Mouse (Mus musculus) forebrain, embryonic 11.5 days (tissue): ENCODE data around the gene Vps33b. TPM values are rescaled to one million over a fixed set of nuclear protein-coding genes. Genes with fewer than 3 reads are reported as not detected.

Experiments
- ATAC-seq: fragments of 200-750 bp; cut with Nextera tagmentation; replicated peaks from 2 replicates; pipeline ENCODE4 v1.8.0; 2017; ENCODE audit warnings: moderate TSS enrichment; ENCODE audit not compliant: low FRiP score
- DNase-seq: peaks from one replicate; pipeline ENCODE4 v3.0.0-alpha.2; 2017; ENCODE audit warnings: low spot score
- H3K27ac ChIP-seq: fragments of 300-500 bp; sonication (generic); 2 replicates; pipeline ENCODE4 v1.5.1; 2014; ENCODE audit warnings: low read depth, low read length
- H3K27me3 ChIP-seq: fragments of 300-500 bp; sonication (generic); 2 replicates; pipeline ENCODE4 v1.6.1; 2014; ENCODE audit warnings: mild to moderate bottlenecking, low read length, mixed read lengths; ENCODE audit not compliant: control insufficient read depth, insufficient read depth
- H3K36me3 ChIP-seq: fragments of 300-500 bp; sonication (generic); 2 replicates; pipeline ENCODE4 v1.6.1; 2014; ENCODE audit warnings: mild to moderate bottlenecking, low read length, moderate library complexity, mixed read lengths; ENCODE audit not compliant: control insufficient read depth, insufficient read depth
- H3K4me1 ChIP-seq: fragments of 300-500 bp; sonication (generic); replicated peaks from 2 replicates; pipeline ENCODE4 v1.6.1; 2014; ENCODE audit warnings: low read length, mixed read lengths; ENCODE audit not compliant: control insufficient read depth, insufficient read depth
- H3K4me2 ChIP-seq: fragments of 300-500 bp; sonication (generic); 2 replicates; pipeline ENCODE4 v1.6.1; 2014; ENCODE audit warnings: low read depth, mild to moderate bottlenecking, low read length, moderate library complexity, mixed read lengths; ENCODE audit not compliant: severe bottlenecking
- H3K4me3 ChIP-seq: fragments of 300-500 bp; sonication (generic); 2 replicates; pipeline ENCODE4 v1.5.1; 2014; ENCODE audit warnings: low read depth, low read length
- H3K9ac ChIP-seq: fragments of 300-500 bp; sonication (generic); 2 replicates; pipeline ENCODE4 v1.6.1; 2014; ENCODE audit warnings: low read length
- H3K9me3 ChIP-seq: fragments of 300-500 bp; sonication (generic); 2 replicates; pipeline ENCODE4 v1.6.1; 2016; ENCODE audit warnings: low read length, mixed read lengths; ENCODE audit not compliant: control insufficient read depth
- WGBS: fragments of 180-500 bp; shearing (Covaris S2); extraction: QIAGEN DNeasy Blood & Tissue Kit; methylation state at CpG from one replicate; pipeline ENCODE4 v1.1.7; 2014; 5-methylcytosine and 5-hydroxymethylcytosine counted together
- polyA plus RNA-seq: library from polyadenylated mRNA; unstranded; fragments of >200 nt; fragmentation: Nextera tagmentation; extraction: Ambion mirVana; gene quantifications from 2 replicates; pipeline ENCODE4 v1.2.1, GENCODE M21; 2014

Vps33b gene
- polyA plus RNA-seq, 1 experiment from 2014 or later: 20.6 TPM

DNA sequence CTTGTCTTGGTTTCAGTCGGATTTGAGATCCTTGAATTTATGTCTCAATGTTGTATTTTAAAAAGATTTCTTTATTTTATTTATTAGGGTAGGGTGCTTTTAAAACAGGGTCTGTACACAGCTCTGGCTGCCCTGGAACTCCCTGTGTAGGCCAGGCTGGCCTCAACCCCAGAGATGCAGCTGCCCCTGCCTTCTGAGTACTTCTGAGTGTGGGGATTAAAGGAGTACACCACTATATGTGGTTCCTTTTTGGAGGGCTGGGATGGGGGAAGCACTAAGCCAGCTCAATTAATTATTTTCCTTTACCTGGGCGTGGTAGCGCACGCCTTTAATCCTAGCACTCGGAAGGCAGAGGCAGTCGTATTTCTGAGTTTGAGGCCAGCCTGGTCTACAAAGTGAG, 27.0 kb downstream of the Vps33b start:
- Histone ChIP-seq H3K4me1 (peaks cover 12% of the 10 kb centered on the region; the same call in 1 of the 2 replicates), H3K36me3 (peaks cover 10% of the 10 kb centered on the region; the same call in 1 of the 2 replicates), H3K4me3 (no peak overlapping the region), H3K9me3 (no peaks in the 10 kb centered on the region), H3K27ac (no peak overlapping the region), H3K9ac (peak overlapping the region; percentile 20), H3K4me2 (no peak overlapping the region), H3K27me3 (no peaks in the 10 kb centered on the region)
- ATAC-seq: no peak
- WGBS: 89% methylated on average over 6 of the region's 6 CpGs
- no peak for DNase-seq

DNA sequence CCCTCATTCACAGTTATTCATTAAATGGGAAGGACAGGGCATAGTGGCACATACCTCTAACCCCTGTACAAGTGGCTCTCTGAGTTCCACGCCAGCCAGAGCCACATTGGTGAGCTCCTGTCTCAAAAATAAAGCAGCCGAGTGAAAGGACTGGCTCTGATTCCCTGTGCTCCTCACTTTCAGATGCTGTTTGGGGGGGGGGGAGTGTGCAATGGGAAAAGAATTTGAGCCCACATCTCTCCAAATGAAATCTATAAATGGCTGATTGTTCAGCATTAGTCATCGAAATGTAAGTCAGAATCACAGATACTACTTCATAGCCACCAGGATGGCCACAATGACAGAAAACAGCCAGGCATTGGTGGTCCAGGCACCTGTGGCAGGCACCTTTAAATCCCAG, 27.6 kb downstream of the Vps33b start:
- DNase-seq: no peak
- Histone ChIP-seq H3K4me2 (no peak overlapping the region), H3K4me3 (no peak overlapping the region), H3K4me1 (peaks cover 12% of the 10 kb centered on the region; the same call in 1 of the 2 replicates), H3K27me3 (no peaks in the 10 kb centered on the region), H3K36me3 (peaks cover 12% of the 10 kb centered on the region; the same call in 1 of the 2 replicates), H3K9me3 (no peaks in the 10 kb centered on the region), H3K9ac (no peak overlapping the region; the same call in 1 of the 2 replicates), H3K27ac (no peak overlapping the region)
- ATAC-seq: no peak
- WGBS: 89% methylated on average over 3 of the region's 3 CpGs

DNA sequence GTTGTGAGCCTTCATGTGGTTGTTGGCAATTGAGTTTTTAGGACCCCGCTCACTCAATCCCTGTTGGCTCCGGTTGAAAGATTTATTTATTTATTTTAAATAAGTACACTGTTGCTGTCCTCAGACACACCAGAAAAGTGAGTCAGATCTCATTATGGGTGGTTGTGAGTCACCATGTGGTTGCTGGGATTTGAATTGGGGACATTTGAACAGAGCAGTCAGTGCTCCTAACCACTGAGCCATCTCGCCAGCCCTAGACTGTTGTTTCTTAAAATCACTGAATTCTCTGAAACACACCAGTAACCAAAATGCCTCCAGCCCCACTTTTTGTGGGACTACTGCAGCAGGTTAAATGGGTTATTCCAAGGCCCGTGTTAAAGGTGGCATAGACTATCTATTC, 29.3 kb downstream of the Vps33b start:
- peaks cover 15% of the 10 kb centered on the region; the same call in 1 of the 2 replicates for H3K36me3 ChIP-seq
- DNase-seq: no peak
- WGBS: 95% methylated on average over 4 of the region's 4 CpGs

DNA sequence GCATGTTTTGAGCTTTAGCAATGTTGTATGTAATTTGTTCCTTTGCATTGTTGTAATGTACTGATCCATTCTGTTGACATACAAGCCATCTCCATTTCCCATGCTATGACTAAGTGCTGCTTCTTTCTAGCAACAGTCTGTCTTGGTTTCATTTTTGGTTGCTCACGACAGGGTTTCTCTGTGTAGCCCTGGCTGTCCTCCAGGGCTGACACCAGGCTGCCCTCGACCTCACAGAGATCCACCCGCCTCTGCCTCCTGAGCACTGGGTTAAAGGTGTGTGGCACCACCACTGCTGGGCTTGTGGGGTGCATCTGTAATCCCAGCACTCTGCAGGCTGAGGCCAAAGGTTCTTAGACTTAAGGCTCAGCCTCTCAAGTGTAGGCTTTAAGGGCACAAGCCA, 30.1 kb downstream of the Vps33b start:
- Histone ChIP-seq H3K27me3 (no peaks in the 10 kb centered on the region), H3K4me1 (peaks cover 12% of the 10 kb centered on the region; the same call in 1 of the 2 replicates), H3K4me3 (no peak overlapping the region), H3K9ac (no peak overlapping the region), H3K36me3 (peaks cover 15% of the 10 kb centered on the region; the same call in 1 of the 2 replicates), H3K27ac (no peak overlapping the region), H3K9me3 (no peaks in the 10 kb centered on the region), H3K4me2 (no peak overlapping the region)
- 96% methylated on average over 3 of the region's 3 CpGs for WGBS
- DNase-seq (no peak), ATAC-seq (no peak)

More for the DNA sequence above, 29.3 kb downstream of the Vps33b start:
- Histone ChIP-seq H3K4me1 (peaks cover 12% of the 10 kb centered on the region; the same call in 1 of the 2 replicates), H3K27ac (no peak overlapping the region), H3K27me3 (no peaks in the 10 kb centered on the region), H3K9ac (no peak overlapping the region), H3K4me2 (no peak overlapping the region), H3K4me3 (no peak overlapping the region), H3K9me3 (no peaks in the 10 kb centered on the region)
- no peak for ATAC-seq

DNA sequence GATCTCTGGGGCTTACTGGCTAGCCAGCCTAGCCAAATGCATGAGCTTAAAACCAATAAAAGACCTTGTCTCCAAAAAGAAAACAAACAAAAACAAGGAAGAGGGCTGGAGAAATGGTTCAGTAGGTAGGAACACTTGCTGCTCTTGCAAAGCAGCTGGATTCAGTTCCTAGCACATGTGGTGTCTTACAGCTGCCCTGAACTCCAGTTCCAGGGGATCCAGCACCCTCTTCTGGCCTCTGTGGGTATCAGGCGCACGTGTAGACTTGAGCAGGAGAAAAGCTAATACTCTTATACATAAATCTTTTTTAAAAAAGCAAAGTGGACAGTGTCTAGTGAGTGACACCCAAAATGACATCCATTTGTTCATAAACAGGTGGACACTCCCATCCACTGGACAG, 32.1 kb downstream of the Vps33b start:
- Histone ChIP-seq H3K27me3 (no peaks in the 10 kb centered on the region), H3K36me3 (peaks cover 21% of the 10 kb centered on the region; the same call in 1 of the 2 replicates), H3K4me3 (no peak overlapping the region), H3K9ac (no peak overlapping the region), H3K9me3 (no peaks in the 10 kb centered on the region), H3K27ac (no peak overlapping the region), H3K4me1 (peaks cover 9% of the 10 kb centered on the region; the same call in 1 of the 2 replicates), H3K4me2 (no peak overlapping the region)
- no peak for DNase-seq
- 91% methylated on average over 2 of the region's 2 CpGs for WGBS
- ATAC-seq: no peak

DNA sequence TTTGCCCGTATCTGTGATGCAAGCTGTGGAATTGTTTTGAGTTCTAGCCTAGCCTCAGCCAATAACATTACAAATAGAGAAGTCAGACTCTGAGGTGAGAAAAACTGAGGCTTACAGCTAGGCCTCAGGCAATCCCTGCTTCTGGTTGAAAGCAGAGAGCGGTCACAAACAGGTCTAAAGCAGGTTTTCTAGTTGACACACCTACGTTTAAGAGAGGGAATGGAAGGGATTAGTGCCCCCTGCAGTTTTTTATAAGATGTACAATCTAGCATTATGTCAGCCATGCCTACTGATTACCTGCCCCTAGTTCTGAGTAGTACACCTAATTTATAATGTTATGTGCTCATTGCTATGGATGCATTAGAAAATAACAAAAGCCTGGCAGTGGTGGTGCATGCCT, 38.3 kb downstream of the Vps33b start:
- no peak overlapping the region for H3K4me2 ChIP-seq
- H3K9me3 ChIP-seq: no peaks in the 10 kb centered on the region
- H3K36me3 ChIP-seq: peaks cover 24% of the 10 kb centered on the region
- H3K4me3 ChIP-seq: no peak overlapping the region
- WGBS: 83% methylated on average over 3 of the region's 3 CpGs
- H3K9ac ChIP-seq: no peak overlapping the region
- H3K27me3 ChIP-seq: no peaks in the 10 kb centered on the region
- H3K27ac ChIP-seq: no peak overlapping the region
- no peak for ATAC-seq
- no peak for DNase-seq
- no peaks in the 10 kb centered on the region for H3K4me1 ChIP-seq

DNA sequence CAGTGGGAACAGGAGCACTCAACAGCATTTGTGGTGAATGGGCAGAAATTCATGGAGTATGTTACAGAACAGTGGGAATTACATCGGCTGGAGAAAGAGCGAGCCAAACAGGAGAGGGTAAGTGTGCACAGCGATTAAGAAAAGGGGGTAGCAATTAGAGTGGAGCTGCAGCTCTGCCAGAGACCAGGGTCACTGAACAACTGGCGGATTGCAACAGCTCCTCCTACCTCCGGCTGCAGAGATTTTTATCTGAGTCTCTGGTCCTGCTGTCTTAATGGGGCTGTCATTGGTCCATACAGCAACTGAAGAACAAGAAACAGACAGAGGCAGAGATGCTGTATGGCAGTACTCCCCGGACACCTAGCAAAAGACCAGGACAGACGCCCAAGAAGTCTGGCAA, 41.3 kb downstream of the Vps33b start:
- DNase-seq (no peak), ATAC-seq (no peak)
- H3K4me1 ChIP-seq: no peaks in the 10 kb centered on the region
- 85% methylated on average over 7 of the region's 7 CpGs for WGBS
- no peak overlapping the region for H3K4me3 ChIP-seq
- no peaks in the 10 kb centered on the region for H3K27me3 ChIP-seq
- H3K27ac ChIP-seq: no peak overlapping the region
- H3K4me2 ChIP-seq: no peak overlapping the region
- no peak overlapping the region for H3K9ac ChIP-seq
- H3K9me3 ChIP-seq: no peaks in the 10 kb centered on the region
- peaks cover 36% of the 10 kb centered on the region for H3K36me3 ChIP-seq

DNA sequence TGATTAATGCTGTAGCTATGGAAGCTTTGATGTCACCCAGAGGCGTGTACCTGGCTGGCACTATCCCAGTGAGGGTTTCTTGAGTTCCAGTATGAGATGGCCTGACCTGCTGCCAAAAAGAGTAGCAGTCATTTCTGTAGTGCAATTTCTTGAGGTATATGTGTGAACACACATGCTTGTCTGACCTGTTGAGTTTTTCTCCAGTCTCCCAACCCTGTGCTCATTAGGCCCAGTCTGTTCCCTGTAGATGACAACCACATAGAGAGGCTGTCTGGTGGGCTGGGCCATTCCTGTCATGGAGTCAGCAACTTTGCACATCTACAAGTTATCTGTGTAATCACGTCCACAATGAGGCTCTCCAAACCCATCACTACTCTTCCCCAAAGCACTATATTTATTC, 46.3 kb downstream of the Vps33b start:
- Histone ChIP-seq H3K9me3 (no peaks in the 10 kb centered on the region), H3K4me2 (no peak overlapping the region), H3K9ac (no peak overlapping the region), H3K4me3 (no peak overlapping the region), H3K27me3 (no peaks in the 10 kb centered on the region), H3K36me3 (peaks cover 21% of the 10 kb centered on the region), H3K4me1 (no peaks in the 10 kb centered on the region), H3K27ac (no peak overlapping the region)
- ATAC-seq (no peak), DNase-seq (no peak)
- 91% methylated on average over 2 of the region's 2 CpGs for WGBS

DNA sequence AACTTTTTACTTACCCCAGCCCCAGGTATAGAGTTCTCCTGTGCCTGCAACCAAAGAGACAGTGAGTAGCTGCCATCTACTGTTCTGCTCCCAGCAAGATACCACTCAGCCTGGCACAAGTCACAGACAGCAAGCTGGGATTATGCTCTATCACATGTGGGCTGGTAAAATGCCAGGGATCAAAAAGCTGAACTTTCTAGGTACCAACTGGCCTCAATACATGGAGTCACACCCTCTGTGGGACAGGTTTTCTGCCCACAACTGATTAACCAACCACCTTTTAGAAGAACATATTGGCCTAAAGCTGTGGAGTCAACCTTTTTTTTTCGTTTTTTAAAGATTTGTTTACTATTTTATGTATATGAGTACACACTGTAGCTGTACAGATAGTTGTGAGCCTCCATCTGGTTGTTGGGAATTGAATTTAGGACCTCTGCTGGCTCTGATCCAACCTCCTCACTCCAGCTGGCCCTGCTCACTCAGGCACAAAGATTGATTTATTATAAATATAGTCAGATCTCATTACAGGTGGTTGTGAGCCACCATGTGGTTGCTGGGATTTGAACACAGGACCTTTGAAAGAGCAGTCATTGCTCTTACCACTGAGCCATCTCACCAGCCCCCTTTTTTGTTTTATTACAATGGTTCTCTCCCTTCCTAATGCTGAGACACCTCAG, 48.1 kb downstream of the Vps33b start:
- no peaks in the 10 kb centered on the region for H3K27me3 ChIP-seq
- H3K27ac ChIP-seq: no peak overlapping the region
- no peaks in the 10 kb centered on the region for H3K4me1 ChIP-seq
- DNase-seq: no peak
- 72% methylated on average over 1 of the region's 1 CpGs for WGBS
- no peaks in the 10 kb centered on the region for H3K9me3 ChIP-seq
- no peak for ATAC-seq
- no peak overlapping the region for H3K9ac ChIP-seq
- H3K4me3 ChIP-seq: no peak overlapping the region
- H3K4me2 ChIP-seq: no peak overlapping the region
- peaks cover 15% of the 10 kb centered on the region for H3K36me3 ChIP-seq
